Mouse (Mus musculus): ENCODE results near the gene Poc1b. TPM values are rescaled to one million over a fixed set of nuclear protein-coding genes. Genes with fewer than 3 reads are reported as not detected.

The Poc1b gene
- polyA plus RNA-seq, 1 experiment = not detected

DNA sequence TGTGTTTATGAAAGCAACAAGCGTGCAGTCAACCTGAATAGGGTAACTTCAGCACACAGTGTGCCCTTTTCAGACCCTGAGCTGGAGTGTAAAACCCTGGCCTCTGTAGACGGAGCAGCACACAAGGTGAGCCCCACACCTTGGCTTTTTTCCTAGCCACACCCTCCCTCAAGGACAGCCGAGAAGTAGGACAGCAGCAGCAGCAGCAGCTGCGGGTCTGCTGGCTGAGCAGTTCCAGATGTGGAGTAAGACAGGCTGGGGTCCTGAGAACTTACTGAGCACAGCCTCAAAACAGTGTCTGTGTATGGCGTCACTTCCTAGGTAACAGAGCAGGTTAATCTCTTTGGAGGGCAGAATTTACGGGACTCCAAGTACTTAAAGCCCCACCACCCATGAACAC, 11.9 kb downstream of the Poc1b start:
- Histone ChIP-seq H3K4me1 (ENCODE audit: control insufficient read depth, insufficient read depth, low read length) (no peaks in the 10 kb centered on the region), H3K27ac (ENCODE audit: insufficient read depth, low read depth, low read length) (no peak overlapping the region), H3K4me3 (ENCODE audit: insufficient read depth, low read depth, low read length) (no peak overlapping the region)
- TF ChIP-seq CTCF (IDR thresholded peaks at IDR 0.05; ENCODE audit: insufficient read depth, low read depth, low read length) (no peak), POLR2A (IDR thresholded peaks at IDR 0.05; ENCODE audit: insufficient read depth, low read depth, low read length) (no peak)
- WGBS = 86% methylated on average over 6 of the region's 6 CpGs

- no peak for TF ChIP-seq POLR2A (IDR thresholded peaks at IDR 0.05; ENCODE audit: insufficient read depth, low read depth, low read length)
- 94% methylated on average over 4 of the region's 4 CpGs for whole genome bisulfite sequencing
Measured at GRCm38 (mm10) chr10:99119471-99119870, 12.6 kb downstream of the Poc1b start.

GRCm38 (mm10) chr10:99126225-99126624, 19.4 kb downstream of the Poc1b start, which contains the start of gene Phxr2:
Gene Phxr2 (minus strand): TSS chr10:99126325.
- TF ChIP-seq CTCF (IDR thresholded peaks at IDR 0.05; ENCODE audit: insufficient read depth, low read depth, low read length) (no peak), POLR2A (IDR thresholded peaks at IDR 0.05; ENCODE audit: insufficient read depth, low read depth, low read length) (no peak)
- no peak within 1 kb of the TSS for H3K4me3 ChIP-seq (ENCODE audit: insufficient read depth, low read depth, low read length)
- 76% methylated on average over 4 of the region's 4 CpGs for WGBS
- peaks cover 11% of the 10 kb centered on the region for H3K4me1 ChIP-seq (ENCODE audit: control insufficient read depth, insufficient read depth, low read length)
- no peak within 1 kb of the TSS for H3K27ac ChIP-seq (ENCODE audit: insufficient read depth, low read depth, low read length)

More at GRCm38 (mm10) chr10:99119471-99119870, 12.6 kb downstream of the Poc1b start:
- Histone ChIP-seq H3K27ac (ENCODE audit: insufficient read depth, low read depth, low read length) (no peak overlapping the region), H3K4me1 (ENCODE audit: control insufficient read depth, insufficient read depth, low read length) (no peaks in the 10 kb centered on the region), H3K4me3 (ENCODE audit: insufficient read depth, low read depth, low read length) (no peak overlapping the region)

- H3K27ac ChIP-seq (ENCODE audit: insufficient read depth, low read depth, low read length) = no peak overlapping the region
- TF ChIP-seq CTCF (IDR thresholded peaks at IDR 0.05; ENCODE audit: insufficient read depth, low read depth, low read length) = no peak
- TF ChIP-seq POLR2A (IDR thresholded peaks at IDR 0.05; ENCODE audit: insufficient read depth, low read depth, low read length) = no peak
- WGBS = 96% methylated on average over 14 of the region's 14 CpGs
- peaks cover 14% of the 10 kb centered on the region for H3K4me1 ChIP-seq (ENCODE audit: control insufficient read depth, insufficient read depth, low read length)
- no peak overlapping the region for H3K4me3 ChIP-seq (ENCODE audit: insufficient read depth, low read depth, low read length)
Measured at GRCm38 (mm10) chr10:99126954-99127353, 20.1 kb downstream of the Poc1b start.

DNA sequence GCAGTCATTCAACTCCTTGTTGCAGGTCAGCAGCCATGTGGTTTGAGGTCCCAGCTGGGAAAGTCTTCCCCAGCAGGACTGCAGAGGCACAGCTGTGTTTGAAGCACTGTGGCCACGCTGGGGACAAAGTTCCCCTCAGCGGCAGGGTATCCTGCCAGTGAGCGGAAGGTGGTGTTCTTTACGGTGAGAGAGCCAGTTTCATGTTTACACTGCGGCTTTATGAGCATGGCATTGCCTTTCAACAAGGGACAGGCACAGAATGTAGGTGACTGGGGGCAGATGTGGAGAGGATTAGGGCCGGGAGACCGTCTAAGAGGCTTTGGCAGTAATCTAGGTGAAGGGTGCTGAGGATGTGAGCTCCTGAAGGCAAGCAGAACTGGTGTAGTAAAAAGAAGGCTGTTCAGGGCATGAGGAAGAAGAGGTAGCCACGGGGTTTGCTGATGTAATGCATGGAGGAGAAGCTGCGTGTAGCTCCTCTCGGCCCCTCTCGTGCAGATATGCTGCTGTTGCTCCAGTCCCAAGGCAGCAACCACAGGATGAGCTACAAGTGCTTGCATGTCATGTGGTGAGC, 20.9 kb downstream of the Poc1b start:
- Histone ChIP-seq H3K27ac (ENCODE audit: insufficient read depth, low read depth, low read length) (no peak overlapping the region), H3K4me3 (ENCODE audit: insufficient read depth, low read depth, low read length) (no peak overlapping the region), H3K4me1 (ENCODE audit: control insufficient read depth, insufficient read depth, low read length) (peaks cover 18% of the 10 kb centered on the region)
- no peak for TF ChIP-seq CTCF (IDR thresholded peaks at IDR 0.05; ENCODE audit: insufficient read depth, low read depth, low read length)
- no peak for TF ChIP-seq POLR2A (IDR thresholded peaks at IDR 0.05; ENCODE audit: insufficient read depth, low read depth, low read length)
- WGBS = 88% methylated on average over 11 of the region's 11 CpGs

GRCm38 (mm10) chr10:99130611-99131010, 23.8 kb downstream of the Poc1b start:
- WGBS = 27% methylated on average over 6 of the region's 6 CpGs
- no peak for TF ChIP-seq CTCF (IDR thresholded peaks at IDR 0.05; ENCODE audit: insufficient read depth, low read depth, low read length)
- TF ChIP-seq POLR2A (IDR thresholded peaks at IDR 0.05; ENCODE audit: insufficient read depth, low read depth, low read length) = no peak
- Histone ChIP-seq H3K27ac (ENCODE audit: insufficient read depth, low read depth, low read length) (peak overlapping the region; percentile 46; the same call in 1 of the 2 replicates), H3K4me3 (ENCODE audit: insufficient read depth, low read depth, low read length) (no peak overlapping the region), H3K4me1 (ENCODE audit: control insufficient read depth, insufficient read depth, low read length) (peaks cover 18% of the 10 kb centered on the region)

GRCm38 (mm10) chr10:99131298-99131697, 24.5 kb downstream of the Poc1b start:
- 53% methylated on average over 5 of the region's 5 CpGs for WGBS
- no peak for TF ChIP-seq POLR2A (IDR thresholded peaks at IDR 0.05; ENCODE audit: insufficient read depth, low read depth, low read length)
- no peak for TF ChIP-seq CTCF (IDR thresholded peaks at IDR 0.05; ENCODE audit: insufficient read depth, low read depth, low read length)
- H3K27ac ChIP-seq (ENCODE audit: insufficient read depth, low read depth, low read length) = 0 out of 2 replicates have a peak overlapping the region, but pooled peaks have one; percentile 4
- no peak overlapping the region for H3K4me3 ChIP-seq (ENCODE audit: insufficient read depth, low read depth, low read length)
- peaks cover 21% of the 10 kb centered on the region for H3K4me1 ChIP-seq (ENCODE audit: control insufficient read depth, insufficient read depth, low read length)

DNA sequence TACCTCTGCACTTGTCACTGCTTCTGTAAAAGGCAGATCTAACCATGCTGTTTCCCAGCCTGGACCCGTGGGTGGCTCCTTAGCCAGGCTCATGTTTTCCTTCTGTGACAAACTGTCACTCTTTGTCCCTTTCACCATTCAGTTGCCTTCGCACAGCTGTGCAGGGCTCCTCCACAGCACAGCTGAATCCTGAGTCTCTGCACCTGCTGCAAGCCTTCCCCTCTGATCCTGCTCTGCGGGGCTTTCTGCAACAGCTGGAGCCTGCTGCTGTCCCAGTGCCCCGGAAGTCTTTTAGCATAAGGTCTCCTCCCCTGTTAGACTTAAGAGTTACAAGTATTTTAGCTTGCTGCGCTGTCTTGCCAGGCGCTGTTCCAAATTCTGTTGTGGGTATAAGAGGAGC, 25.4 kb downstream of the Poc1b start:
- no peak overlapping the region; the same call in 1 of the 2 replicates for H3K27ac ChIP-seq (ENCODE audit: insufficient read depth, low read depth, low read length)
- TF ChIP-seq CTCF (IDR thresholded peaks at IDR 0.05; ENCODE audit: insufficient read depth, low read depth, low read length) = no peak
- no peak for TF ChIP-seq POLR2A (IDR thresholded peaks at IDR 0.05; ENCODE audit: insufficient read depth, low read depth, low read length)
- 56% methylated on average over 6 of the region's 6 CpGs for WGBS
- H3K4me1 ChIP-seq (ENCODE audit: control insufficient read depth, insufficient read depth, low read length) = peaks cover 21% of the 10 kb centered on the region
- no peak overlapping the region for H3K4me3 ChIP-seq (ENCODE audit: insufficient read depth, low read depth, low read length)

DNA sequence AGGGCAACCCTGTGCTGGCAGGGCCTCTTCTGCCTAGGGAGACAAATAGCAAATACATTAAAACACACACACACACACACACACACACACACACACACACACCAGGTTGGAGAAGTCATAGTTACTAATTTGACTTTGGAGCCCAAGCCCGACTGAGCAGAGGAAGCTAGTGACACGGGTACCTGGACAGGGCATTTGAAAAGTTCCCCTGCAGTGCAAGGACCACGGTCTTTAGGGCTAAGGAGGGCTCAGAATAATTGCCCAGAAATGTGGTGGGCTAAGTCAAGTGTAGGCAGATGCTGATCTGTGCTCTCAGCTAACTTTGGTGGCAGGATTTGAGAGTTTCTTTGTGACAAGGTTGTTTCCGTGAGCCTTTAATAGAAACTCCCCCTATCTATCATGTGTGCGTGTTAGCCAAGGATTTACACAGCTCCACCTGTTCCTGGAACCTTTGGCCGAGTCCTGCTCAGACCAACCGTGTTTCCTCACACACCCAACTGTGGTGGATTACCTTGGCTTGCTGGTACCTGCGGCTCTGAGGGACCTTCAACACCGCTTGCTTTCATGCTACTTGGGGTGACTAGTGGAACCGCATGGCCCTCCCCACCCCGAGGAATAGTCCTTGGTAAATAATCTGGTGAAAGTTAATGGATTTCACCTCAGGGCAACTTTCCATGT, 25.9 kb downstream of the Poc1b start:
- H3K4me1 ChIP-seq (ENCODE audit: control insufficient read depth, insufficient read depth, low read length) = peaks cover 21% of the 10 kb centered on the region
- no peak overlapping the region for H3K4me3 ChIP-seq (ENCODE audit: insufficient read depth, low read depth, low read length)
- no peak for TF ChIP-seq POLR2A (IDR thresholded peaks at IDR 0.05; ENCODE audit: insufficient read depth, low read depth, low read length)
- no peak for TF ChIP-seq CTCF (IDR thresholded peaks at IDR 0.05; ENCODE audit: insufficient read depth, low read depth, low read length)
- no peak overlapping the region for H3K27ac ChIP-seq (ENCODE audit: insufficient read depth, low read depth, low read length)
- WGBS = 95% methylated on average over 11 of the region's 11 CpGs
